Mouse (Mus musculus) spleen, postnatal 10 days (tissue): ENCODE results near the gene Fthl17f.
"Not testable (repeated sequence)": the region's sequence is repeated elsewhere in the genome, so short reads cannot be mapped to it uniquely, and the experiment has no call there.

ENCODE experiments used
- DNase-seq, 2 experiments: peaks; one replicate each; pipeline ENCODE4 v3.0.0; 2021 to 2022; ENCODE audit warnings: low spot score in 2 of 2

Fthl17f gene

DNA sequence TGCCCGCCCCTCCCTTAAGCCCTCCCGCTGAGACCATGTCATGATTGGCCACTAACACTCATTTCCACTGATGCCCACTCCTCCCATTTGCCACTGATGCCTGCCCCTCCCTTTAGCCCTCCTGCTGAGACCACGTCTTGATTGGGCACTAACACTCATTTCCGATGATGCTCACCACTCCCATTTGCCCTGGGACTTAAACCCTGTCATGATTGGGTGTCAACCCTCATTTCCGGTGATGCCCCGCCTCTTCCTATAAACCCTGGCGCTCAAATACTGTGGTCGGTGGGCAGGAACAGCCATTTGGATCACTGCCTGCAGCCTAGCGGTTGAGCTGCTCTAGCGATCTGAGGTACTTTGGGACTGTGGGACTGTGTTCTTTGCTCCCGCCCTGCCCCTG, at the start of gene Fthl17f:
Gene Fthl17f, plus strand, starts transcription at position 301 of the 400 bp plus-strand sequence.
- DNase-seq: not testable (repeated sequence)

DNA sequence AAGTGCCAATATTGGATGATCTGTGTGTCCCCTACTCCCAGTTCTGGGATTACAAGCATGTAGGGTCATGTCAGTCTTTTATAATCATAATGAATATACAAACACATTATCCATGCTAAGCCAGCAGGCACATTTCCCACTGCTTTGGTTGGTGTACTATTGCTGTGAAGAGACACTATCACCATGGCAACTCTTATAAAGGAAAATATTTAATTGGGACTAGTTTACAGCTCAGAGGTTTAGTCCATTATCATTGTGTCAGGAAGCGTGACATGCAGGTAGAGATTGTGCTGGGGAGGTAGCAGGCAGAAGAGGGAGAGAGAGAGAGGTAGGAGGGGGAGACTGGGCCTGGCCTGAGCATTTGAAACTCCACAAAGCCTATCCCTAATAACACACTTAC, 46.7 kb upstream of the Fthl17f start:
- DNase-seq: no peak

DNA sequence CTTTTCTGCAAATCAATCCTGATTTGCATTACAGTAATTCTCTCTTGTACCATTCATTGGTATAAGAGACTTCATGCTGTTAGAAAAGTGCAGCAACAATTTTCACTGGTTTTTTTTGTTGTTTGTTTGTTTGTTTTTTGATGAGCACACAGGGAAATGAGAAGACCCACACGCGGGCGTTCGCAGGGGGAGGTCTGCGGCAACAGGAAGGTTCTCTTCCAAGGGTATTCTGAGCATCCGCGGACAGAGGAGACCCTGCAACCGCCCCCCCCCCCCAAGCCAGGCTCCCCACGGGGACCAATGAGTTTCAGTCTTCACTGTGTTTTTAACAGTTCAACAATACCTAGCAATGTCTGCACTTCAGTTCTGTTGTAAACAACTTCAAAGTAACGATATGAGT, 43.3 kb upstream of the Fthl17f start:
- DNase-seq: no peak

DNA sequence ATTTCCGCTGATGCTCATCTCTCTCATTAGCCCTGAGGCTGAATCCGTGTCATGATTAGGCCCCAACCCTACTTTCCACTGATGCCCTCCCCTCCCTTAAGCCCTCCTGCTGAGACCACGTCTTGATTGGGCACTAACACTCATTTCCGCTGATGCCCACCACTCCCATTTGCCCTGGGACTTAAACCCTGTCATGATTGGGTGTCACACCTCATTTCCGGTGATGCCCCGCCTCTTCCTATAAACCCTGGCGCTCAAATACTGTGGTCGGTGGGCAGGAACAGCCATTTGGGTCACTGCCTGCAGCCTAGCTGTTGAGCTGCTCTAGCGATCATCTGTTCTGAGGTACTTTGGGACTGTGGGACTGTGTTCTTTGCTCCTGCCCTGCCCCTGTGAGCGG, 29.6 kb upstream of the Fthl17f start, which contains the start of gene Fthl17e:
Gene Fthl17e, plus strand, starts transcription at position 301 of the 400 bp plus-strand sequence.
- not testable (repeated sequence) for DNase-seq

GRCm38 (mm10) chrX:9041611-9042010, 21.2 kb upstream of the Fthl17f start:
- DNase-seq: not testable (repeated sequence)

GRCm38 (mm10) chrX:9060952-9061351, 1.9 kb upstream of the Fthl17f start:
- peak; percentile 36 to 39 for DNase-seq

GRCm38 (mm10) chrX:9062101-9062500, 714 bp upstream of the Fthl17f start:
- no peak for DNase-seq

DNA sequence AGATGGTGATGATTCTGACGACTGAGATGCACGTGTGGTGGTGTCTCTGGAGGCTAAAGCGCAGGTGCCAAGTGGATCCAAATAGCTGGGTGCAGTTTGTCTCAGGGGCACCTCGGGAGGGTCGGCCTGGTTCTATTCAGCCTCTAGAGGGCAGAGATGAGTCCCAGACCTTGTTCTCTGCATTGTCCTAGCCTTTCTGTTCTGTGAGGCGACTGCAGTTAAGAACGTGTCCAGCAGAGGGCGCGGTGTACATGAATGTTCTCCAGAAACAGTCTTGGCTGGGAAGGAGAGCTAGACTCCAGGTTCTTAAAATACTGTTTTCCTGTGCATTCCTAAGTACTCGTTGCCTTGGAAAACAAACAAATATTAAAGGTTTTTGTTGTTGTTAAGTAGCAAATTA, 14.9 kb downstream of the Fthl17f start:
- DNase-seq: peak in 1 of 2 experiments; percentile 70

GRCm38 (mm10) chrX:9095066-9095465, 32.3 kb downstream of the Fthl17f start:
- DNase-seq: not testable (repeated sequence)

- DNase-seq: no peak
Observed at GRCm38 (mm10) chrX:9104262-9104661, 41.4 kb downstream of the Fthl17f start, which contains the start of gene 4930402K13Rik. TSS of gene 4930402K13Rik (plus strand) at chrX:9104562.

DNA sequence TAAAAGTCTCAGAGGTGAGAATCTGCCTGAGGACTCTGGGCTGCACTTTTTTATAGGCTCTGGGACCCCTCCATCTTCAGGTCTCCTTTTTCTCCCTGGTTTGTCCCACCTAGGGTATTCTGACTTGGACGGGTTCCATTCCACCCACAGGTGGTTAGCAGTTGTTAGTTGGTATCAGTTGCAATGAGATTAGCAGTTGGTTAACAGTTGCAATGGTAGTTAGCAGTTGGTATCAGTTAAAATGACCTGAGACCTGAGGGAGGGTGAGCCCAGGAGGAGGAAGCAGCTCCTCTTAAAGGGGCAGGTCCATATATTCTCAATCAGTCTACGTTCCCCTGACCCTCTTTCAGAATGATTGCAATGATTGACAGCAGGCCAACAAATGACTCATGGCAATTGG, 47.6 kb downstream of the Fthl17f start:
- DNase-seq: no peak
